Mouse (Mus musculus): ENCODE measurements around the gene Grid2.

Gene Grid2

DNA sequence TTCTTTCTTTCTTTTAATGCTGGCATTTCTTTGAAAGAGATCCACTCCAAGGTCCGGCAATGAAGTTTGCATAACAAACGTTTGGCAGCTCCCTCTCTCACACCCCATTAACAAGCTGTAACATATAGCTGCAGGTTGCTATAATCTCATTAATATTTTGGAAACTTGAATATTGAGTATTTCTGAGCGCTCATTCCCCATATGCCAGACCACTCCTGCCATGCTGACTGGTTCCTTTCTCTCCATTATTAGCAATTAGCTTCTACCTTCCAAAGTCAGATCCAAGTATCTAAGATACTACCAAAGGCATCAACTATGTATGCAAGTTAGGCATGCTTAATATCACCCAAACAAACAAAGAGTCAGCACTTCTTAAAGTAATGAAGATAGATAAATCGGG lies 1477.6 kb downstream of the Grid2 start:
- no peak for DNase-seq

DNA sequence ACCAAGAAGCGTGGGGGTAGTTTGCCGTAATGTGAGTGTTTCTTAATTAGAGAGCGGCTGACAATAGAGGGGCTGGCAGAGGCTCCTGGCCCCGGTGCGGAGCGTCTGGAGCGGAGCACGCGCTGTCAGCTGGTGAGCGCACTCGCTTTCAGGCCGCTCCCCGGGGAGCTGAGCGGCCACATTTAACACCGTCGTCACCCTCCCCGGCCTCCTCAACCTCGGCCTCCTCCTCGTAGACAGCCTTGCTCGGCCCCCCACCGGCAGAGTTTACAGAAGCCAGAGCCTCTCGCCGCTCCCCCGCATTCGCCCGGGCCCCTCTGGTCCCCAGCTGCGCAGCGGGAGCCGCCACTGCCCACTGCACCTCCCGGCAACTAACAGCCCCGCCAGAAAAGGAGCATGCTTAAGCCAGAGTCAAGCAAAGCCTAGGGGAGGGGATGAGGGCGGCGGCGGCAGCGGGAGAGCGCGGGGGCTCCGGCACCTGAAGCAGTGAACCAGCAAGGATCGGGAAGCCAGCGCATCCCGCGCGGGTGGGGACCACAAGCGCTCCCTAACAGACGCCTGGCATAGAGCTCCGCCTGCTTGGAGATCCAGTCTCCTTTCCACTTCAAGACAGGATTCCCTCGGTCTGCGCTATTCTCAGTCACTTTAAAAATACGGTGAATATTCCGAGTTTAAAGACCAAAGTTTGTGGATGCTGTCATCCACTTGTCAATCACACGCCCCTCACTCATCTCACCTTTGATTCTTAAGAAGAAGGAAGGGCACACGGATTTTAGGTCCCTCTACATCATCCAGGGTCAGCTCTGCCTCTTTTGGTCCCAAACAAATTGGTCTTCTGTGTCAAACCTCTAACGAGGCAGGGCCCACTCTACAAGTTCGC lies 1479.0 kb downstream of the Grid2 start:
- DNase-seq: peak; percentile 20

DNA sequence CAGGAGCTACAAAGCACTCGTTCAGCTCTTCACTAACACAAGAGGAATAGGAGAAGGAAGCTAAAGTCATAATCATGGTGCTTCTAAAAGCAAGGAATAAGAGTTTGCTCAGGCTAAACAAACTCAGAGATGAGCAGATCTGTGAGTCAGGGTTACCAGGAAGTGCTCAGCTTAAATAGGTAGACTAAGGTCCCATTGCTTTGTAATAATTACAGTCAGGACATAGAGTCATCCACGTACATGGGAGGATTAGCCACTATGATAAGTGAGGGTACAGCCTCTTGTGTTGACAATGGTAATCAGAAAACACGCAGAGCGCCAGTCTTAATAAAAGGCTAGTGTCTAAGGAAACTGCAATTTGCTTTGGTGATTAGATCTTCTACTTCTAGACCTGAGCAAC lies 1480.6 kb downstream of the Grid2 start:
- DNase-seq: no peak

DNA sequence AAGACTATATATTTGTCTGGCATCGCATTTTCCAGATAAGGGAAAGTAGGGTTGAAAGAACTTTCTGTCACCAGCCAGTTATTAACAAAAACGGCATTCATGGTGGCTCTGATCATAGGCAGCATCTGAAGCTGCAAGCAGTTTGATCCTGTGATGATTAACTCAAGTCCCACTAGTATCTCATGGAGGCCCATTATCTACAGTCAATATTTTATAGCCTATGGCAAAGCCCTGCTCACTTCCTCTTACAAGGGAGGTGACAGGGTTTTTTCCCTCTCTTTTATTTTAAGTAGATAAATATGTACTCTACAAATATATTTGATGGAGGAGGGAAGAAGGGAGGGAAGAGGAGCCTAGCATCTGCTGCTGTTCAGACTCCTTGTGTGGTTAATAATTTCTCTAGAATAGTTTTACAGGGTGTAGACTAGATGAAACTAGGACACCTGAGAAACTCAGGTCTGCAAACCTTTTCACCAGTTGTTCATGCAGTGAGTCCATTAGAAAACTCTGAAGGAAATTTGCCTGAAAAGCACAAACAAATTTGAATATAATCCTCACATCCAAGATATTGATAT lies 1487.3 kb downstream of the Grid2 start:
- DNase-seq: no peak

All from right cerebral cortex, postnatal 4 days (tissue).